Mouse (Mus musculus) neutrophil, adult 5-6 weeks (primary cell): ENCODE results near the gene Dcaf1. TPM values are rescaled to one million over a fixed set of nuclear protein-coding genes. Genes with fewer than 3 reads are reported as not detected.

Experiments
- ATAC-seq: fragments of 151-379, 151-347 bp; 2 replicates; pipeline ENCODE4 v1.8.0; 2017; ENCODE audit warnings: mild to moderate bottlenecking, moderate TSS enrichment; ENCODE audit not compliant: insufficient number of reproducible peaks, poor library complexity, low FRiP score, severe bottlenecking; ENCODE audit errors: extremely low read depth
- total RNA-seq: library from RNA; stranded (forward); fragments of 200-1000 nt; gene quantifications from 2 replicates; pipeline ENCODE4 v1.2.3, GENCODE M21; 2017

Dcaf1 gene
- total RNA-seq, 1 experiment from 2014 or later = 33.6 TPM

GRCm38 (mm10) chr9:106893327-106893726 is 71.7 kb downstream of the Dcaf1 start:
- no peak for ATAC-seq

- no peak for ATAC-seq
These were observed 77.2 kb downstream of the Dcaf1 start for GRCm38 (mm10) chr9:106898901-106899300.

GRCm38 (mm10) chr9:106901596-106901995 is 79.9 kb downstream of the Dcaf1 start:
- ATAC-seq = no peak

- ATAC-seq = no peak
These were observed 81.6 kb downstream of the Dcaf1 start for GRCm38 (mm10) chr9:106903099-106903790.

- 0 out of 2 replicates have a peak, but pooled peaks have one; percentile 23 for ATAC-seq
These were observed 82.1 kb downstream of the Dcaf1 start for GRCm38 (mm10) chr9:106903791-106904134.

GRCm38 (mm10) chr9:106906597-106906996 is 84.9 kb downstream of the Dcaf1 start:
- no peak for ATAC-seq

- no peak for ATAC-seq
These were observed 86.5 kb downstream of the Dcaf1 start for GRCm38 (mm10) chr9:106908174-106908573.

GRCm38 (mm10) chr9:106908715-106909114 is 87.0 kb downstream of the Dcaf1 start:
- ATAC-seq = no peak

- no peak for ATAC-seq
These were observed 90.0 kb downstream of the Dcaf1 start for GRCm38 (mm10) chr9:106911624-106912023.

GRCm38 (mm10) chr9:106913759-106914158 is 92.1 kb downstream of the Dcaf1 start:
- no peak for ATAC-seq

GRCm38 (mm10) chr9:106914878-106915277 is 93.2 kb downstream of the Dcaf1 start:
- ATAC-seq = no peak

Other genes with a start within 250 kb of the Dcaf1 start
- gene Iqcf6, start 195.3 kb upstream of the Dcaf1 start, total RNA-seq = not detected in 2 replicates
- gene Grm2, start 165.8 kb upstream of the Dcaf1 start, total RNA-seq = not detected in 2 replicates
- gene Tex264, start 135.9 kb upstream of the Dcaf1 start, total RNA-seq = 15.2 and 24.6 TPM in 2 replicates
- 16.9 and 17.7 TPM in 2 replicates for gene Rad54l2, start 32.7 kb upstream of the Dcaf1 start, total RNA-seq
- gene Rbm15b, start 65.6 kb downstream of the Dcaf1 start, total RNA-seq = 20.0 and 22.8 TPM in 2 replicates
- gene Manf, start 70.1 kb downstream of the Dcaf1 start, total RNA-seq = 55.9 and 59.3 TPM in 2 replicates